Mouse (Mus musculus): ENCODE data around the gene Ttpal.
"Not testable (repeated sequence)": the region's sequence is repeated elsewhere in the genome, so short reads cannot be mapped to it uniquely, and the experiment has no call there.

The Ttpal gene

GRCm38 (mm10) chr2:163621401-163621800 lies 19.3 kb downstream of the Ttpal start:
- DNase-seq (ENCODE audit: low read depth, low spot score), result not testable (repeated sequence)

GRCm38 (mm10) chr2:163631223-163631622 lies 29.1 kb downstream of the Ttpal start:
- DNase-seq (ENCODE audit: low read depth, low spot score), result no peak

- no peak for DNase-seq (ENCODE audit: low read depth, low spot score)
Observed at GRCm38 (mm10) chr2:163631715-163632114, 29.6 kb downstream of the Ttpal start.

- DNase-seq (ENCODE audit: low read depth, low spot score), result no peak
Observed at GRCm38 (mm10) chr2:163634211-163634610, 32.1 kb downstream of the Ttpal start.

GRCm38 (mm10) chr2:163636057-163636456 lies 33.9 kb downstream of the Ttpal start:
- DNase-seq (ENCODE audit: low read depth, low spot score), result no peak

- DNase-seq (ENCODE audit: low read depth, low spot score), result no peak
Observed at GRCm38 (mm10) chr2:163637655-163638266, 35.6 kb downstream of the Ttpal start.

GRCm38 (mm10) chr2:163640493-163640892 lies 38.4 kb downstream of the Ttpal start:
- DNase-seq (ENCODE audit: low read depth, low spot score), result no peak

- DNase-seq (ENCODE audit: low read depth, low spot score), result no peak
Observed at GRCm38 (mm10) chr2:163641681-163642080, 39.6 kb downstream of the Ttpal start.

- no peak for DNase-seq (ENCODE audit: low read depth, low spot score)
Observed at GRCm38 (mm10) chr2:163642685-163643575, 40.8 kb downstream of the Ttpal start.

- DNase-seq (ENCODE audit: low read depth, low spot score), result no peak
Observed at GRCm38 (mm10) chr2:163643576-163643971, 41.5 kb downstream of the Ttpal start.

- DNase-seq (ENCODE audit: low read depth, low spot score), result no peak
Observed at GRCm38 (mm10) chr2:163644047-163644446, 41.9 kb downstream of the Ttpal start.

- peak; percentile 95 for DNase-seq (ENCODE audit: low read depth, low spot score)
Observed at GRCm38 (mm10) chr2:163644575-163645385, 42.7 kb downstream of the Ttpal start, which contains the start of gene Serinc3. Serinc3 (minus strand) TSS chr2:163645131.

GRCm38 (mm10) chr2:163645700-163646460 lies 43.8 kb downstream of the Ttpal start:
- no peak for DNase-seq (ENCODE audit: low read depth, low spot score)

GRCm38 (mm10) chr2:163646461-163647080 lies 44.5 kb downstream of the Ttpal start:
- DNase-seq (ENCODE audit: low read depth, low spot score), result no peak

- DNase-seq (ENCODE audit: low read depth, low spot score), result not testable (repeated sequence)
Observed at GRCm38 (mm10) chr2:163655699-163656098, 53.6 kb downstream of the Ttpal start.

- no peak for DNase-seq (ENCODE audit: low read depth, low spot score)
Observed at GRCm38 (mm10) chr2:163657486-163657885, 55.4 kb downstream of the Ttpal start.

- DNase-seq (ENCODE audit: low read depth, low spot score), result peak; percentile 55
Observed at GRCm38 (mm10) chr2:163657975-163658886, 56.1 kb downstream of the Ttpal start, which contains the start of gene Pkig. Pkig (plus strand) TSS chr2:163658386.

- DNase-seq (ENCODE audit: low read depth, low spot score), result no peak
Observed at GRCm38 (mm10) chr2:163658941-163659340, 56.8 kb downstream of the Ttpal start.

- DNase-seq (ENCODE audit: low read depth, low spot score), result no peak
Observed at GRCm38 (mm10) chr2:163659431-163659830, 57.3 kb downstream of the Ttpal start.
